7 mouse cellular contexts compared by ENCODE assay signal in the genomic region with DNA sequence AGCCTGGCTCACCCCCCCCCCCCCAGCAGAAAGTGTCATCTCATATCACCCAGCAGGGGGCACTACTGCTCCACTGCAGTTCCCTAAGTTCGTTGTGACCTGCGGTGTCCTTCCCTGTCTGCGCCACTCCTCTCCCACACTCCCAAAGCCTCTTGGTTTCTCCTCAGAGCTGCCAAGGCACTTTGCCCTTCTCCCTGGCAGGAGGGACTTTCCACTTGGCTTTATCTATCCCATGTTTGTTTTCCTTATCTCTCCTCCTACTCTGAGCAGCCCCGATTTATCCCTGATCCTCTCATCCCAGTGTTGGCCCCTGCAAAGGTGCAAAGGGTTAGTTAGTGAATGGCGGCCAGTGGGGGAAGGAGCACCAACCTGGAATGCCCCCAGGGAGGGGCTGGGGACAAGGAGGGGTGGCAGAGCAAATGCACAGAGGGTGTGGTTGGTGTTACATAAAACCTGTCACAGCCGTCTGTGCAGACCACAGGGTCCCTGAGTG. TPM values are rescaled to one million over a fixed set of nuclear protein-coding genes. Genes with fewer than 3 reads are reported as not detected.
DNase-seq lines count a peak whose midpoint lies in the region; ATAC-seq and TF ChIP-seq lines count a peak whose summit lies in the region.

No protein-coding gene starts in this region.

- H3K9me3 ChIP-seq in ES-Bruce4 (replicated peaks; ENCODE audit: control insufficient read depth, insufficient read depth, low read length, poor library complexity, severe bottlenecking): no peaks in the 10 kb centered on the region
- no peaks in the 10 kb centered on the region for H3K9me3 ChIP-seq in heart, embryonic 13.5 days

- H3K9ac ChIP-seq in ES-Bruce4 (ENCODE audit: low read depth, poor library complexity, severe bottlenecking): no peak overlapping the region
- H3K9ac ChIP-seq in heart, embryonic 13.5 days: no peak overlapping the region

- 7% methylated on average over 6 of the region's 6 CpGs for WGBS in heart, embryonic 13.5 days
- 7% methylated on average over 6 of the region's 6 CpGs for whole genome bisulfite sequencing in large intestine, adult 2 months

- no peak for TF ChIP-seq POLR2A in ES-Bruce4 (IDR thresholded peaks at IDR 0.05; ENCODE audit: insufficient read depth, low read length)

- H3K4me3 ChIP-seq in ES-Bruce4 (ENCODE audit: low read depth, low read length): no peak overlapping the region
- no peak overlapping the region for H3K4me3 ChIP-seq in heart, embryonic 13.5 days

- DNase-seq in adrenal gland, adult (ENCODE audit: inconsistent age in 2 of 2, low spot score in 1 of 2): peak; percentile 71 to 89
- DNase-seq in embryo, embryonic 10.5 days (ENCODE audit: low spot score): peak; percentile 80
- DNase-seq in large intestine, adult 2 months (ENCODE audit: low read depth, low spot score): peak; percentile 59
- DNase-seq in lung, postnatal 14 days: peak; percentile 78
- peak; percentile 76 for DNase-seq in skeletal muscle tissue, adult 2 months (ENCODE audit: low read depth, low spot score)

- TF ChIP-seq EP300 in ES-Bruce4 (IDR thresholded peaks at IDR 0.05; ENCODE audit: insufficient read depth, low read depth, low read length): no peak

- peak overlapping the region; percentile 6 for H3K4me2 ChIP-seq in heart, embryonic 13.5 days

- no peaks in the 10 kb centered on the region for H3K27me3 ChIP-seq in ES-Bruce4 (ENCODE audit: control insufficient read depth, insufficient read depth, low read length, poor library complexity, severe bottlenecking)
- peaks cover 40% of the 10 kb centered on the region for H3K27me3 ChIP-seq in heart, embryonic 13.5 days (replicated peaks)

- no peaks in the 10 kb centered on the region for H3K4me1 ChIP-seq in ES-Bruce4 (ENCODE audit: control insufficient read depth, insufficient read depth, low read length)
- peaks cover 10% of the 10 kb centered on the region for H3K4me1 ChIP-seq in heart, embryonic 13.5 days

- no peaks in the 10 kb centered on the region for H3K36me3 ChIP-seq in ES-Bruce4 (ENCODE audit: control insufficient read depth, insufficient read depth, low read length, poor library complexity, severe bottlenecking)
- H3K36me3 ChIP-seq in heart, embryonic 13.5 days: no peaks in the 10 kb centered on the region

- ATAC-seq in heart, embryonic 13.5 days (ENCODE audit: extremely low read depth, insufficient number of reproducible peaks, low FRiP score, low TSS enrichment): peak; percentile 44; the same call in 1 of the 2 replicates

- peak; percentile 81 for TF ChIP-seq CTCF in ES-Bruce4 (IDR thresholded peaks at IDR 0.05; ENCODE audit: low read depth, low read length)

- H3K27ac ChIP-seq in ES-Bruce4 (ENCODE audit: insufficient read depth, low read length): no peak overlapping the region
- no peak overlapping the region for H3K27ac ChIP-seq in heart, embryonic 13.5 days (replicated peaks)

RNA-seq across cellular contexts. Expression of gene Mlxipl, which starts 28.9 kb away (rescaled TPM):
- 3.8 and 4.6 TPM in 2 replicates for polyA plus RNA-seq in ES-Bruce4 (2011; ENCODE audit: insufficient read depth, insufficient read length, low read depth, missing spikeins)
- 1.2 and 1.3 TPM in 2 replicates for polyA plus RNA-seq in heart, embryonic 13.5 days (2015; fragmentation: Nextera tagmentation; extraction: Ambion mirVana)
- 80.5 and 207 TPM in 2 replicates for polyA plus RNA-seq in large intestine, adult 2 months (2012; rRNA removed)

RNA-seq across cellular contexts. Expression of gene Tbl2, which starts 30.8 kb away (rescaled TPM):
- 28.2 and 32.4 TPM in 2 replicates for polyA plus RNA-seq in ES-Bruce4 (2011; ENCODE audit: insufficient read depth, insufficient read length, low read depth, missing spikeins)
- polyA plus RNA-seq in heart, embryonic 13.5 days (2015; fragmentation: Nextera tagmentation; extraction: Ambion mirVana): 18.0 and 18.1 TPM in 2 replicates
- polyA plus RNA-seq in large intestine, adult 2 months (2012; rRNA removed): 8.9 and 11.7 TPM in 2 replicates

RNA-seq across cellular contexts. Expression of gene Vps37d, which starts 40.6 kb away (rescaled TPM):
- 4.2 and 5.7 TPM in 2 replicates for polyA plus RNA-seq in ES-Bruce4 (2011; ENCODE audit: insufficient read depth, insufficient read length, low read depth, missing spikeins)
- polyA plus RNA-seq in heart, embryonic 13.5 days (2015; fragmentation: Nextera tagmentation; extraction: Ambion mirVana): 3.0 and 3.3 TPM in 2 replicates
- 3.0 and 4.0 TPM in 2 replicates for polyA plus RNA-seq in large intestine, adult 2 months (2012; rRNA removed)

RNA-seq across cellular contexts. Expression of gene Bcl7b, which starts 49.4 kb away (rescaled TPM):
- polyA plus RNA-seq in ES-Bruce4 (2011; ENCODE audit: insufficient read depth, insufficient read length, low read depth, missing spikeins): 19.5 and 24.0 TPM in 2 replicates
- 33.7 and 38.0 TPM in 2 replicates for polyA plus RNA-seq in heart, embryonic 13.5 days (2015; fragmentation: Nextera tagmentation; extraction: Ambion mirVana)
- 26.3 and 28.4 TPM in 2 replicates for polyA plus RNA-seq in large intestine, adult 2 months (2012; rRNA removed)

RNA-seq across cellular contexts. Expression of gene Bud23, which starts 53.9 kb away (rescaled TPM):
- polyA plus RNA-seq in ES-Bruce4 (2011; ENCODE audit: insufficient read depth, insufficient read length, low read depth, missing spikeins): 71.1 and 102 TPM in 2 replicates
- polyA plus RNA-seq in heart, embryonic 13.5 days (2015; fragmentation: Nextera tagmentation; extraction: Ambion mirVana): 70.8 and 71.2 TPM in 2 replicates
- polyA plus RNA-seq in large intestine, adult 2 months (2012; rRNA removed): 52.2 and 65.6 TPM in 2 replicates

Comparison
In these comparisons a context has a peak if more than half of its experiments do, and no peak if none do; other contexts are left out.
1. RNA of gene Mlxipl, which starts 28.9 kb away (polyA plus RNA-seq): 80.5 to 207 TPM in large intestine, adult 2 months; 3.8 to 4.6 TPM in ES-Bruce4 and 1.2 to 1.3 TPM in heart, embryonic 13.5 days; every median in the first group is over 10 times any median in the second.
2. Peak in every context shown above with its lines, with median percentiles within 50 percentile points of each other: DNase-seq.